Mouse (Mus musculus): ENCODE measurements around the gene Cd300lg.

Cd300lg gene

GRCm38 (mm10) chr11:102041350-102041949, at the start of gene Cd300lg:
Cd300lg (plus strand) TSS chr11:102041509.
- no peak for DNase-seq (ENCODE audit: low spot score)

GRCm38 (mm10) chr11:101991813-101992212, 49.5 kb upstream of the Cd300lg start:
- no peak for DNase-seq (ENCODE audit: low spot score)

DNA sequence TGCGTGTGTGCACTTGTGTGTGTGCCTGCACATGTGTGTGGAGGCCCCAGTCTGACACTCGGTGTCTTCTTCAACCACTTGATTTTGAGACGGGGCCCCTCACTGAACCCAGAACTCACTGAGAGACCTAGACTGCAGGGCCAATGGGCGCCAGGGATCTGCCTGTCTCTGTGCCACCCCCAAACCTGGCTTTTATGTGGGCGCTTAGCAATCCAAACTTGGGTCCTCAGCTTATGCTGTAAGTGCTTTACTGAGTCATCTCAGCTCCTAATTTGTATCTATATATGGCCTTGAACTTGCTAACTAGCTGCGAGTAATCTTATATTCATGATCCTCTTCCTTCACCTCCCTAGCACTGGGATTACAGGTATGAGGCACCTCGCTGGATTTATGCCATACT, 48.9 kb upstream of the Cd300lg start:
- DNase-seq (ENCODE audit: low spot score) = no peak

- DNase-seq (ENCODE audit: low spot score) = no peak
Observed at GRCm38 (mm10) chr11:101994100-101994499, 47.2 kb upstream of the Cd300lg start.

DNA sequence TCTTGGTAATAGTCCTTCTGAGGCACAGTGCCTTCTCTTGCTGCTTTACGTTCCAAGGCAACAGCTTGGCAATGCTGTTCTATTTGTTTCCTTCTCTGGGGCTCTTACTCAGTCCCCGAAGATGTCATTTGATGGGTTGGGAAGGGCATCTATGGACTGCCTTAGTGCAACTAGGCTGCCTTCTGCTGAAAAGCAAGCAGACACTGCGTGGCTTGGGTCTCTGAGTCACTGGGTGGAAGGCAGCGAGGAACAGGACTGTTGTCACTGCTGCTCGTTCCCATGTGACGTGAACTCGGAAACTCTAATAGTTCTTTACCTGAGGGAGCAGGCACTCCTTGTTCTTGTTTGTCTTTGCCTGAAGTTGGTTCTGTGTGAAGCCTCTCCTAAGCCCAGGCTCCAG, 45.4 kb upstream of the Cd300lg start:
- DNase-seq (ENCODE audit: low spot score) = no peak

DNA sequence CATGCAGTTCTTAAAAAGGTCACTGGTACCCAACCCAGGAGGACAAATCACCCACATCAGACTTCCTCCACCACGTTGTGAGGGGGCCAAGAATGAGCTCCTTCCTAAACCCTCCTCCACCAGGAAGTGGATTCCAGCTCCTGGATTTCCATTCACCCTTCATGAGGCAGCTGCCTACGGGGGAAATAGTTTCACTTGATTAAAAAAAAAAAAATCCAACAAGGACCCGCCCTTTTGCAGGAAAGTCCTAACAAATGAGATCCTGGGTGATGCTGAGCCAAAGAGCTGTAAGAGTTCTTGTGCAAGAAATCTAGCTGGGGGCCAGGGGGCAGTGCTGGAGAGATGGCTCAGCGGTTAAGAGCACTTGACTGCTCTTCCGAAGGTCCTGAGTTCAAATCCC, 43.1 kb upstream of the Cd300lg start:
- no peak for DNase-seq (ENCODE audit: low spot score)

DNA sequence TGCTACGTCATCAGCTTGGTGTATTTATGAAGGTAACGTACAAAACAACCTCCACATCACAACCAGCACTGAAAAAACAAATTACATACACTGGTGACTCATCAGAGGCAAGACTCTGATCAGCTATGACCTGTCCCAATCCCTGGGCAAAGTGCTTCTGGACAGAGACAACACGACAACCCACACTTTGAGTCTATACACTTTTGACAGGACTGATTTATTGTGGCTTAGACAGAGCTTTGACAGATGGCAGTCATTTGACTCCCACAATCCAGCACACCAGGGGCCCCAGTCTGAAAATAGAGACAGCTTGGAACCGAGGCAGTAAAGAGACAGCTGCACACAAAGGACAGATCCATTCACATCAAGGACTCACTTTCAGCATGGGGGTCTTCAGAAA, 41.8 kb upstream of the Cd300lg start:
- peak; percentile 38 for DNase-seq (ENCODE audit: low spot score)

DNA sequence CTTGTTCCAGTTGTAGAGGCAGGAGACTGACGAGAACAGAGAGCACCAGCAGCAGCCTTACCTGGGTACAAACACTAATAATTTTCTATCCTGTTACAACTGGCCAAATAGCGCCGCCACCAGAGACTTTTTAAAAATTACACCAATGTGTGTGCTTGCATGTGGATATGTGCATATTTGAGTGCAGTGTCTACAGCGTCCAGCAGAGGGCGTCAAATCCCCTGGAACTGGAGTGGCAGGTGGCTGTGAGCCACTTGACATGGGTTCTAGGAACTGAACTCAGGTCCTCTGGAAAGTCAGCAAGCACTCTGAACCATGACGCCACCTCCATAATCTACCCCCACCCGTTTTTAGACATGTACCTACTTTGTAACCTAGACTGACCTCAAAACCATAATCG, 37.1 kb upstream of the Cd300lg start:
- no peak for DNase-seq (ENCODE audit: low spot score)

DNA sequence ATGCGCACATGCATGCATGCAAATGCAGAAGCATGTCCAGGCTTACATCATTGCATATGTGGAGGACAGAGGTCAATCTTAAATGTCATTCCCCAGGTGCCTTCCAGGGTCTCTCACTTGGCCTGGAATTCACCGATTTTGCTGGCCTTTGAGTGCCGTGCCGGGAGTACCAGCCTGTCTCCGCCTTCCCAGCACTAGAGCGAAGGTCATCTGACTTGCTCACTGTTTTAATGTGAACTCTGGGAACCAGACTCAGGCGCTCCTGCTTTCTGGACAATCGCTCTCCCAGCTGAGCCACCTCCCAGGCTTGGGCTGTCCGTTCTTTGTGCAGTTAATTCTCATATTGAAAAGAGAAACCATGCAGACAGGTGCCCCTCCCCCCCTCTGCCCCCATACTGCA, 35.0 kb upstream of the Cd300lg start:
- no peak for DNase-seq (ENCODE audit: low spot score)

DNA sequence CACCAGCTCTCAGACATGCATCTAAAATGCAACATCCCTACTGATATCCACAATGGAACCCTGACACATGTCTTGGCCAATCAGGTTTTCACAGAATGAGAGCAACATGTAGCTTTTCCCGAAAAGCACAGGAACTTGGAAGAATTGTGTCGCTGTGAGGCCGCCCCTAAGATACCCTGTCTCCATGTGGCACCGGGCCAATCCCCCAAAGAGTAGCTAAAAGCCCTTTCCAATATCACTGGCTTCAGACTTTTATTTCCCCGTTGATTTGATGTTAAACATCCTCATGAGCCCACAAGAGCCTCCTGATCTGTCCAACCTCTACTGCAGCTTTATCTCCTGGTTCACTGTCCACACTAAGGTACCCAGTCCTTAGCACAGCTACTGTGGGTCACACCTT, 34.6 kb upstream of the Cd300lg start:
- no peak for DNase-seq (ENCODE audit: low spot score)

DNA sequence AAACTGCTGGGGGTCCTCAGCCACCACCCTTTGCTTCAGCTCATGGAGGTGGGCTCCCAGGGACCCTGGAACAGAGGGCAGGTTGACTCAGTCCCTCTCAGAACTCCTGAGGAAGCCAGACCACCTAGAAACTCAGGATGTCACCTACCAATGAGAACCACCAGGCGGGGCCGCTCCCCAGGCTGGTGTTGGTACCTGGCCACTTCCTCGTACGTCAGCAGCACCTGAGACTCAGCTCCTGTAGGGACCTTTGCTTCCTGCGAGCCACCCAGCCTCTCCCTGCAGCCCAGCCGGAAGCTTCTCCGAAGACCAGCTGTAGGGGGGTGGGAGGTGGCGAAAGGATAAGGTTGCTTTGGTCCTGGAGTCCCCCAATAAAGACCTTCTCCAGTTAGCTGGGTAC, 32.9 kb upstream of the Cd300lg start:
- no peak for DNase-seq (ENCODE audit: low spot score)

DNA sequence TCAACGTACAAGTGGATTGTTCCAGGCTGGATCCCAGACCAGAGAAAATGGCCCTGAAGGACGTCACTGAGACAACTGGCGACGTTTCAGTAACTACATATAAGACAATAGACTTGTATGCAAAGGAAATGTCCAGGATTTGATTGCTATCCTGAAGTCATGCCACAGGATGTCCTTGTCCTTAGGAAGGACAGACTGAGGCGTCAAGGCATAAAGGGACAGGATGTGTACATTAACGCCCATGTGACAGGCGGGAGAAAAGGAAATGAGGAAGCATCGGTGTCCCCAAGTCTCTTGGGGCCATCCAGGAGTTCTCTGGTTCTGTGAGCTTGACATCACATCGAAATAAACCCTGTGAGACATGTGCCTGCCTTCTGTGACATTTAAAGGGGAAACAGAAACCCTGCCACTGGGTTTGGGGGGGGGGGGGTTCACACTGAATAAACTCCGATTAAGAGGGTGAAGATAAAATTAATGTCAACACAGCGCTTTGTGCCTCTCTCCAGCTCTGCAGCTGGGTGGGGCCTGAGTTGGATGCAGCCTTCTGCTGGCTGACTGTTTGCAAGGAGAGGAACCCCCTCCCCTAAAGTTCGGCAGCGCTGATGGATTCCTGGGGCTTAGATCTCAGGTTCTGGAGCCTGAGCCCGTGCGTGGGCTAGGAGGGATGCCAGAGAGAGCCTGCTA, 32.2 kb upstream of the Cd300lg start:
- DNase-seq (ENCODE audit: low spot score) = no peak

DNA sequence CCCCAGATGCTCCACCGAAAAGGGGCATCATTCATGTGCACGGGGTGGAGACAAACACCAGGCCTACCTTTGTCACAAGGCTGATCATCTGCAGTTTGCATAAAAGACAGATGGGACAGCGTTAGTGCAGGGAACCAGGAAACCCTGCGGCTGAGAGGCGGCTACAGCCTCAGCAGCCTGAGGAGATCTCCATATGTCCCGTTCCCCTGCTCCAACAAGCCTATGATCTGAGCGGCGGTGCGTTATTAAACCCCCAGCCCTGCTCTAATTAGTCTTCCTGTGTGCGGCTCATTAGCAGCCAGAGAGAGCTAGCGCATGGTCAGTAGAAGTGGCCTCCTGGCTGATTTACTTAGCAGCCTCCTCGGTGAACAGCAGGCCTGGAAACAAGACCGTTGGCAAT, 31.2 kb upstream of the Cd300lg start:
- peak; percentile 17 for DNase-seq (ENCODE audit: low spot score)

GRCm38 (mm10) chr11:102011510-102011909, 29.8 kb upstream of the Cd300lg start:
- DNase-seq (ENCODE audit: low spot score) = no peak

DNA sequence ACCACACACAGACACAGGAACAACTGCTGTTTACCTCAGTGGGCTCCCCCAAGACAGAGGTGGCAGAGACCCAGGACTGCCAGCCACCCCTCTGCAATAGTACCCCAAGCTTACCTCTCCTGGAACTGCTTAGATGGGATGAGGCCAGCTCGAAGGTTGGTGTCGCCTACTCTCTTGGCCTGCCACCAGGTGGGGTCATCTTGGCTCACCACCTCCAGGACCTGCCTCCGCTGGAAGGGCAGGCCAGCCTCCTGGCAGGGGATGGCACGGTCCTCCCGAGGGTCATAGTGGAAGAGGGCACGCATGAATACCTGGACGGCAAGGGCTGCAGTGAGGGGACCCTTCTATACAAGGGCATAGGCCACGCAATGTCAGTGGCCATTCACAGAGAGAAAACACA, 28.1 kb upstream of the Cd300lg start:
- no peak for DNase-seq (ENCODE audit: low spot score)

DNA sequence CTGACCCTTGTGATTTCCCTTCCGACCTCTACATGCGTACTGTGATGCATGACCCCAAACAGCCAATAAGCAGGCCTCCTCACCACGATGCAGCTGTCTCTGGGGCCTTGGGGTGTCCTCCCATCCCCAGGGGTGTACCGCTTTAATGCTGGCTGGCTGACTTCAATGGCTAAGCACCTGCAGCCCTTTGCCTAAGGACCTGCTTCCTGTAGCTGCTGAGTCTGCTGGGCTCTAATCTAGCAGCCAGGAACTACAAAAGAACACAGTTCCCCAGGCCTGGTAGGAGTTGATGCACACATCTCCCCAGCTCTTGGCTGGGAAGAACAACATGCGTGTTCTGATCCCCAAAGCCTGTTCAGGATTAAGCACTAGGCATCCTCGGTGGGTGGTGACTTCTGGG, 25.8 kb upstream of the Cd300lg start:
- no peak for DNase-seq (ENCODE audit: low spot score)

DNA sequence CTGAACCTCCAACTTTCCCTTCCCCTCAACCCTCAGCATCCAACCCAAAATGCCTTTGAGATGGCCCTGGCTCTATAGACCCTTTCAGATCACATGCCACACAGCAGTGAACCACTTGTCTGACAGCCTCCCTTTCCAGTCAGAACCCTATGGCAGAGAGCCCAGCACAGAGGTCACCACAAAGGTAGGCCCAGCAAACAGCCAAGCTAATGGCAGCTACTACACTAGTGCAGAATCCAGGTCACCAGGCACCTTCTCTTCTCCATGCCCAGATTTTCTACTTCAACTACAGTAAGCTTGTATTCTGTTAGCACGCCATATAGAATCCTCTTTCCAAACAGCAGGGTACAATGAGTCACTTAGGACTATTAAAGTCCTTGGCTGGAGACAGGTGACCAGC, 25.2 kb upstream of the Cd300lg start:
- no peak for DNase-seq (ENCODE audit: low spot score)

DNA sequence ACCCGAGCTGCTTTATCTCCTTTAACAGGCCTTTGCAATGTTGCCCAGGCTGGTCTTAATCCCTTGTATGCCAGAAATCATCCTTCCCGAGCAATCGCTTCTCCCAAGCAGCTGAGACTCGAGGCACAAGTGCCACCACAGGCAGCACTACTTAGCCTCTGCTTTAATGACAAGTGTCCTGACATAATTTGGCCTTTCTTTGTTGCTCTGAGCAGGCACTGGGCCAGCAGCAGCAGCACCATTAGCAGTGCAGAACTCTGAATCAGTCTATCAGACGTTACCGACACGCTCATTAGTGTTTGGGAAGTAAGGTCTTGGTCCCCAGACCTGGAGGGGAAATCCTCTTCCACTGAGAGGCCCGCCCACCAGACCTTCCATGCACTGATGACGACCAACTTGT, 21.6 kb upstream of the Cd300lg start:
- no peak for DNase-seq (ENCODE audit: low spot score)

DNA sequence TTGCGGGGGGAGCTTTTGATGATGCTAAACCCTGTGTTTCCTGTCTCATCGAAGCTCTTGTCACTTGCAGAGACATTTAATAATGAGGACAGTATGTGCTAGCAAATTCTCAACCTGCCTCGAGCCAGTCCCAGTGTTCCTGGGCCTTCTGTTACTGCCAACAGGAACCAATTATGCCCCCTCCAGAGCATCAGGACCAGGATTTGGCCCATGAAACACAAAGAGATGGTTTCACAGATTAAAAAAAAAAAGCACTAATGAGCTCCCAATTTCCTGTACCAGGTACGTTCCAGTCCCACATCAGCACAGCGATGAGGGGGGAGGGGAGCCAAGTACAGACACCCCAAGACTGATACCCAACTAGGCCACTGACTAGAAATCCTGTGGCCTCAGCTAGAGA, 20.1 kb upstream of the Cd300lg start:
- no peak for DNase-seq (ENCODE audit: low spot score)

DNA sequence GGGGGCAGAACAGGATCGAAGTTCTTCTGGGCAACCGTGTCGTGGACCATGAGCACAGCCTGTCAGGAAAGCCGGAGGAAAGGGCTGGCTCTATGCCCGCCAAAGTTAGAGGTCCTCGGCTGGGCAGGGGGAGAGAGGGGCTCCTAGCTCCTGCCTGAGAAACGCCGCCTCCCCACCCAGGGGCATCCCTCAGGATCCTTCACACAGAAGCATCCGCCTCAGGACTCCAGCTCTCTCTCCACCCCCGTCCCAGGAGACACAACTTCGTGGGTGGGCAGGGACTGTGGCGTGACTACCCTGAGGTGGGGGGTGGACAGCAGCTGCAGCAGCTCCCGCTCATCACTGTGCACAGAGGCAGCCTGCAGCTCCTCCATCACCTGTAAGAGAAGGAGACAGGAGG, 17.9 kb upstream of the Cd300lg start:
- DNase-seq (ENCODE audit: low spot score) = no peak

DNA sequence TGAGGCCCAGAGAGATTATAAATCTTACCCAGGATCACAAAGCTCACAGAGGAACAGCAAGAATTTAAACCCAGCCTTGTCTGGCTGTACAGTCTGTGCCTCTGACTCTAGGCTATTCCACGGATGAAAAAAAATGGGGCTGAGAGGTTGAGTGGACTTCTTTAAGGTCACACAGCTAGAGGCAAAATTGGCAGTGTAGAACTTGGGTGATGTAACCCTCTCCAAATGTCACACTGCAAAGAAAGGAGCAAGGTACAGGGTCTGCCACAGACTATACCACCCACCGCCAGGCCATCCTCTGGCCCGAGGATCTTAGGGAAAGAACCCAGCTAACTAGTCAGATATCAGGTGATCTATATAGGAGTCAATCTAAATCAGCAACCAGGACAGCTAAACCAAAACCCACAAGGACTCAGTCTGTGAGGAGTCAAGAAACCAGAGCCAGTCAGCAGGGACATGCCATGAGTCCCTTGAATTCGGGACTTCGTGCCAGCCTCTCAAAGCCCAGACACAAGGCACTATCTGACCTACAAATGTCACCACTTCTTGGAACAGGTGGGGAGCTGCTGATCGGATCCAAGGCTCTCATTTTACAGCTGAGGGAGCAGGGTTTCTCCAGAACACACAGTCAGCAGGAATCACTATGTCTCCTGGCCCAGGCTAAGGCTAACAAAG, 17.1 kb upstream of the Cd300lg start:
- DNase-seq (ENCODE audit: low spot score) = no peak

GRCm38 (mm10) chr11:102024875-102025274, 16.4 kb upstream of the Cd300lg start:
- no peak for DNase-seq (ENCODE audit: low spot score)

DNA sequence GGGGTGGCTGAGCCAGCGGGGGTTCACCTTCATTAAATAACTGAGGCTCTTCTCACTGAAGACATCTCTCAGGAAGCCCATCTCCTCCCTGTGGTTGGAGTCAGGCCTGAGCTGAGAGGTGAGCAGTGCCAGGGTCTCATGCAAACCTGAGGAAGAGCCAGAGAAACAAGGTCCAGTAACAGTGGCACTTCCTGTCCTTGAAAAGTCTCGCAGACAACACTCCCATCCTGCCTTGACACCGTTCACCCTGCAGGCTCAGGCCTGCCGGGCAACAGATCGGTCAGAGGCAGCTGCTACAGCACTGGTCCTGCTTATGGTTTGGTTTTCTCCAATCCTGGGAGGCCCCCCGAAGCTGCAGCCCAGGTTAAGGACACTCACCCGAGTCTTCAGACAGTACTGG, 16.0 kb upstream of the Cd300lg start:
- DNase-seq (ENCODE audit: low spot score) = no peak
